Comparison of ENCODE assay signal across 11 mouse cellular contexts in the genomic region with DNA sequence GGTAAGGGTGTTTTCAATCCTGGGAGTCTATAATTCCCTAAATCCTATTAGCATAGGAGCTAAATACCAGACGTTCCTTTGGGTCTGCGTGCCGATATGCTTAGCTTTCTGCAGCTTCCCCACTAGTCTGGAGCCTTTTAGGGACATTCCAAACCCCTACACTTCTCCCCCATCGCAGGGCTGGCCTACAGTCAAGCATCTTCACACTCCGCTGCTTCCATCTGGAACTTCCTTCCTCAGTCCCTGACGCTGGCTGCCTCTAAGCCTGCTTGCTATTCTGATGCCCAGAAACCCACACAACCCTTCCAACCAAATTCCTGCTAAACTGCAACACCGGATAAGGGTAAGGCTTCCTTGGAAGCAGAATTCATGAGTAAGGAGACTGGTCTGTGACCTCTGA. TPM values are rescaled to one million over a fixed set of nuclear protein-coding genes. Genes with fewer than 3 reads are reported as not detected.
DNase-seq lines count a peak whose midpoint lies in the region; ATAC-seq and TF ChIP-seq lines count a peak whose summit lies in the region.
"Had no signal": no experiment of that assay in that cellular context is flagged by ENCODE, and none has a peak within 500 bp of the region (broad histone marks: within the 10 kb centered on the region; RNA-seq: fewer than 3 reads in every experiment).

No protein-coding gene starts in this region.

- no peak overlapping the region for H3K4me3 ChIP-seq in liver, postnatal 0 days (ENCODE audit: low read depth, low read length)

- H3K9ac ChIP-seq in liver, postnatal 0 days (replicated peaks): no peak overlapping the region

- H3K27me3 ChIP-seq in Patski: no peaks in the 10 kb centered on the region
- H3K27me3 ChIP-seq in liver, postnatal 0 days (ENCODE audit: insufficient read depth, low read length): no peaks in the 10 kb centered on the region

- in situ Hi-C loops in Patski (cut with MboI; ENCODE audit: low pct_unique_long_range_greater_than_20kb): no loop called here

- no peaks in the 10 kb centered on the region for H3K4me1 ChIP-seq in liver, postnatal 0 days (ENCODE audit: insufficient read depth)

- no peaks in the 10 kb centered on the region for H3K9me3 ChIP-seq in liver, postnatal 0 days (ENCODE audit: low read length)

- no peak overlapping the region for H3K4me2 ChIP-seq in liver, postnatal 0 days (ENCODE audit: low read depth, low read length)

- intact Hi-C loops in left cerebral cortex, postnatal 14 days (cut with DNase I): no loop called here

- no peaks in the 10 kb centered on the region for H3K36me3 ChIP-seq in liver, postnatal 0 days (replicated peaks; ENCODE audit: insufficient read depth, low read length)

- peak; percentile 97 for ATAC-seq in Patski
- no peak for ATAC-seq in liver, postnatal 0 days

- no peak for TF ChIP-seq EP300 in liver, postnatal 0 days (IDR thresholded peaks at IDR 0.05; ENCODE audit: low read depth)

- CTCF ChIA-PET in Patski (lab: Charles Lee): interaction anchor here (0.6 to 1.8 kb wide), 3 partner anchors 10 to 108 kb away, joined by 3 to 4 read pairs (median 4); no protein-coding TSS in a partner anchor

- TF ChIP-seq CTCF in Patski (IDR thresholded peaks at IDR 0.05): no peak
- no peak for TF ChIP-seq CTCF in liver, postnatal 0 days (IDR thresholded peaks at IDR 0.05; ENCODE audit: low read depth)

- no peak overlapping the region for H3K27ac ChIP-seq in liver, postnatal 0 days (ENCODE audit: low read depth)

- POLR2A ChIA-PET in Patski (lab: Charles Lee): no interaction called here

- WGBS in liver, postnatal 0 days (ENCODE audit: insufficient replicate concordance): 73% methylated on average over 7 of the region's 7 CpGs

- peak; percentile 84 for DNase-seq in Patski (ENCODE audit: low read depth, low spot score)
- DNase-seq in cerebellum, adult 11 months: peak; percentile 64
- DNase-seq in frontal cortex, postnatal 36 days (ENCODE audit: low spot score in 2 of 2): peak; percentile 69 to 84
- DNase-seq in left cerebral cortex, postnatal 14 days (ENCODE audit: low spot score in 2 of 2): peak; percentile 75 to 76
- DNase-seq in liver, postnatal 0 days: no peak
- DNase-seq in c-Kit-positive CD71-positive TER-119-positive erythroid progenitor cells, embryonic 14.5 days (ENCODE audit: low spot score): no peak
- DNase-seq in heart, adult 11 months: no peak
- DNase-seq: gastrocnemius, postnatal 36 days had no signal

RNA-seq across cellular contexts. Expression of a gene that starts 35.3 kb away (rescaled TPM):
- polyA plus RNA-seq in Patski (2021): 628 TPM
- total RNA-seq in left cerebral cortex, postnatal 14 days (2021): 100 to 1,000 TPM; 499 to 507 TPM
- polyA plus RNA-seq in liver, postnatal 0 days (2015; fragmentation: Nextera tagmentation; extraction: Ambion mirVana): 1,210 and 1,257 TPM in 2 replicates

RNA-seq across cellular contexts. Expression of a gene that starts 46.0 kb away (rescaled TPM):
- polyA plus RNA-seq in Patski (2021): not detected
- total RNA-seq in left cerebral cortex, postnatal 14 days (2021): not detected
- polyA plus RNA-seq in liver, postnatal 0 days (2015; fragmentation: Nextera tagmentation; extraction: Ambion mirVana): not detected in 2 replicates
- total RNA-seq: adrenal gland, adult 18-20 months; gastrocnemius, postnatal 36 days; liver, adult 2 months; neutrophil, adult 5-6 weeks had no signal
- polyA plus RNA-seq: liver, adult 2 months had no signal

Comparison
In these comparisons a context has a peak if more than half of its experiments do, and no peak if none do; other contexts are left out.
1. DNase-seq: peak in Patski (single experiment), cerebellum, adult 11 months (single experiment), frontal cortex, postnatal 36 days (2 of 2) and left cerebral cortex, postnatal 14 days (2 of 2); none in liver, postnatal 0 days (single experiment), c-Kit-positive CD71-positive TER-119-positive erythroid progenitor cells, embryonic 14.5 days (single experiment) and heart, adult 11 months (single experiment).